Mouse (Mus musculus): ENCODE data around the gene Maml3. TPM values are rescaled to one million over a fixed set of nuclear protein-coding genes. Genes with fewer than 3 reads are reported as not detected.

The Maml3 gene
- polyA plus RNA-seq, 1 experiment, result 2.2 TPM

- no peaks in the 10 kb centered on the region for H3K27me3 ChIP-seq (ENCODE audit: control insufficient read depth, insufficient read depth, insufficient read length)
- no peaks in the 10 kb centered on the region for H3K79me3 ChIP-seq (ENCODE audit: low read depth)
- no peaks in the 10 kb centered on the region for H3K36me3 ChIP-seq (ENCODE audit: control insufficient read depth, insufficient read depth)
- no peak overlapping the region for H3ac ChIP-seq (ENCODE audit: control insufficient read depth, insufficient read length, low read depth)
- no peaks in the 10 kb centered on the region for H3K79me2 ChIP-seq (ENCODE audit: control insufficient read depth, insufficient read depth)
- no peak for TF ChIP-seq CEBPB (IDR thresholded peaks at IDR 0.05; ENCODE audit: low read depth)
- TF ChIP-seq USF1 (IDR thresholded peaks at IDR 0.05; ENCODE audit: low read depth), result no peak
- TF ChIP-seq MYOG (IDR thresholded peaks at IDR 0.05; ENCODE audit: control insufficient read depth, extremely low read depth, insufficient read length), result no peak
- no peak for TF ChIP-seq FOSL1 (IDR thresholded peaks at IDR 0.05; ENCODE audit: insufficient read depth, low read length, poor library complexity, severe bottlenecking)
- no peak overlapping the region for H3K4me3 ChIP-seq (ENCODE audit: insufficient read depth, poor library complexity, severe bottlenecking)
Observed at GRCm38 (mm10) chr3:51700123-51700522, 404.8 kb downstream of the Maml3 start.

GRCm38 (mm10) chr3:51697931-51698330 is 406.9 kb downstream of the Maml3 start:
- no peaks in the 10 kb centered on the region for H3K79me3 ChIP-seq (ENCODE audit: low read depth)
- no peaks in the 10 kb centered on the region for H3K36me3 ChIP-seq (ENCODE audit: control insufficient read depth, insufficient read depth)
- no peaks in the 10 kb centered on the region for H3K79me2 ChIP-seq (ENCODE audit: control insufficient read depth, insufficient read depth)
- H3ac ChIP-seq (ENCODE audit: control insufficient read depth, insufficient read length, low read depth), result no peak overlapping the region
- no peaks in the 10 kb centered on the region for H3K27me3 ChIP-seq (ENCODE audit: control insufficient read depth, insufficient read depth, insufficient read length)
- no peak overlapping the region for H3K4me3 ChIP-seq (ENCODE audit: insufficient read depth, poor library complexity, severe bottlenecking)
- TF ChIP-seq MYOG (IDR thresholded peaks at IDR 0.05; ENCODE audit: control insufficient read depth, extremely low read depth, insufficient read length) (no peak), MYOD1 (IDR thresholded peaks at IDR 0.05; ENCODE audit: control insufficient read depth, insufficient read length, low read depth) (no peak), CEBPB (IDR thresholded peaks at IDR 0.05; ENCODE audit: low read depth) (no peak), CTCF (IDR thresholded peaks at IDR 0.05; ENCODE audit: control insufficient read depth, insufficient read depth, insufficient read length) (no peak), FOSL1 (IDR thresholded peaks at IDR 0.05; ENCODE audit: insufficient read depth, low read length, poor library complexity, severe bottlenecking) (no peak), USF1 (IDR thresholded peaks at IDR 0.05; ENCODE audit: low read depth) (no peak), MAX (IDR thresholded peaks at IDR 0.05) (no peak)

- TF ChIP-seq CEBPB (IDR thresholded peaks at IDR 0.05; ENCODE audit: low read depth) (no peak), MAX (IDR thresholded peaks at IDR 0.05) (no peak), CTCF (IDR thresholded peaks at IDR 0.05; ENCODE audit: control insufficient read depth, insufficient read depth, insufficient read length) (no peak), USF1 (IDR thresholded peaks at IDR 0.05; ENCODE audit: low read depth) (no peak), FOSL1 (IDR thresholded peaks at IDR 0.05; ENCODE audit: insufficient read depth, low read length, poor library complexity, severe bottlenecking) (no peak), MYOD1 (IDR thresholded peaks at IDR 0.05; ENCODE audit: control insufficient read depth, insufficient read length, low read depth) (no peak), MYOG (IDR thresholded peaks at IDR 0.05; ENCODE audit: control insufficient read depth, extremely low read depth, insufficient read length) (no peak)
- Histone ChIP-seq H3K4me3 (ENCODE audit: insufficient read depth, poor library complexity, severe bottlenecking) (no peak overlapping the region), H3K27me3 (ENCODE audit: control insufficient read depth, insufficient read depth, insufficient read length) (no peaks in the 10 kb centered on the region), H3K79me2 (ENCODE audit: control insufficient read depth, insufficient read depth) (no peaks in the 10 kb centered on the region), H3K36me3 (ENCODE audit: control insufficient read depth, insufficient read depth) (no peaks in the 10 kb centered on the region), H3K79me3 (ENCODE audit: low read depth) (no peaks in the 10 kb centered on the region), H3ac (ENCODE audit: control insufficient read depth, insufficient read length, low read depth) (no peak overlapping the region)
Observed at GRCm38 (mm10) chr3:51695713-51696112, 409.2 kb downstream of the Maml3 start.

- Histone ChIP-seq H3K79me2 (ENCODE audit: control insufficient read depth, insufficient read depth) (no peaks in the 10 kb centered on the region), H3K27me3 (ENCODE audit: control insufficient read depth, insufficient read depth, insufficient read length) (no peaks in the 10 kb centered on the region), H3K79me3 (ENCODE audit: low read depth) (no peaks in the 10 kb centered on the region), H3ac (ENCODE audit: control insufficient read depth, insufficient read length, low read depth) (no peak overlapping the region), H3K4me3 (ENCODE audit: insufficient read depth, poor library complexity, severe bottlenecking) (no peak overlapping the region), H3K36me3 (ENCODE audit: control insufficient read depth, insufficient read depth) (no peaks in the 10 kb centered on the region)
- TF ChIP-seq MYOG (IDR thresholded peaks at IDR 0.05; ENCODE audit: control insufficient read depth, extremely low read depth, insufficient read length), result no peak
- TF ChIP-seq CEBPB (IDR thresholded peaks at IDR 0.05; ENCODE audit: low read depth), result no peak
- no peak for TF ChIP-seq USF1 (IDR thresholded peaks at IDR 0.05; ENCODE audit: low read depth)
Observed at GRCm38 (mm10) chr3:51694576-51694975, 410.3 kb downstream of the Maml3 start.

- Histone ChIP-seq H3K79me2 (ENCODE audit: control insufficient read depth, insufficient read depth) (no peaks in the 10 kb centered on the region), H3K79me3 (ENCODE audit: low read depth) (no peaks in the 10 kb centered on the region), H3K36me3 (ENCODE audit: control insufficient read depth, insufficient read depth) (no peaks in the 10 kb centered on the region), H3K27me3 (ENCODE audit: control insufficient read depth, insufficient read depth, insufficient read length) (no peaks in the 10 kb centered on the region), H3ac (ENCODE audit: control insufficient read depth, insufficient read length, low read depth) (no peak overlapping the region), H3K4me3 (ENCODE audit: insufficient read depth, poor library complexity, severe bottlenecking) (no peak overlapping the region)
- no peak for TF ChIP-seq MAX (IDR thresholded peaks at IDR 0.05)
- TF ChIP-seq MYOG (IDR thresholded peaks at IDR 0.05; ENCODE audit: control insufficient read depth, extremely low read depth, insufficient read length), result no peak
- TF ChIP-seq CTCF (IDR thresholded peaks at IDR 0.05; ENCODE audit: control insufficient read depth, insufficient read depth, insufficient read length), result no peak
- no peak for TF ChIP-seq CEBPB (IDR thresholded peaks at IDR 0.05; ENCODE audit: low read depth)
- TF ChIP-seq FOSL1 (IDR thresholded peaks at IDR 0.05; ENCODE audit: insufficient read depth, low read length, poor library complexity, severe bottlenecking), result no peak
- TF ChIP-seq USF1 (IDR thresholded peaks at IDR 0.05; ENCODE audit: low read depth), result no peak
- no peak for TF ChIP-seq MYOD1 (IDR thresholded peaks at IDR 0.05; ENCODE audit: control insufficient read depth, insufficient read length, low read depth)
Observed at GRCm38 (mm10) chr3:51693196-51693595, 411.7 kb downstream of the Maml3 start.

- Histone ChIP-seq H3ac (ENCODE audit: control insufficient read depth, insufficient read length, low read depth) (no peak overlapping the region), H3K36me3 (ENCODE audit: control insufficient read depth, insufficient read depth) (no peaks in the 10 kb centered on the region), H3K79me3 (ENCODE audit: low read depth) (no peaks in the 10 kb centered on the region), H3K4me3 (ENCODE audit: insufficient read depth, poor library complexity, severe bottlenecking) (no peak overlapping the region), H3K27me3 (ENCODE audit: control insufficient read depth, insufficient read depth, insufficient read length) (no peaks in the 10 kb centered on the region), H3K79me2 (ENCODE audit: control insufficient read depth, insufficient read depth) (no peaks in the 10 kb centered on the region)
- TF ChIP-seq USF1 (IDR thresholded peaks at IDR 0.05; ENCODE audit: low read depth) (no peak), MAX (IDR thresholded peaks at IDR 0.05) (no peak), FOSL1 (IDR thresholded peaks at IDR 0.05; ENCODE audit: insufficient read depth, low read length, poor library complexity, severe bottlenecking) (no peak), MYOG (IDR thresholded peaks at IDR 0.05; ENCODE audit: control insufficient read depth, extremely low read depth, insufficient read length) (no peak), CEBPB (IDR thresholded peaks at IDR 0.05; ENCODE audit: low read depth) (no peak), MYOD1 (IDR thresholded peaks at IDR 0.05; ENCODE audit: control insufficient read depth, insufficient read length, low read depth) (no peak), CTCF (IDR thresholded peaks at IDR 0.05; ENCODE audit: control insufficient read depth, insufficient read depth, insufficient read length) (no peak)
Observed at GRCm38 (mm10) chr3:51688725-51689124, 416.2 kb downstream of the Maml3 start.

Data from C2C12 (cell line).